Mouse (Mus musculus): ENCODE results near the gene Surf2. TPM values are rescaled to one million over a fixed set of nuclear protein-coding genes. Genes with fewer than 3 reads are reported as not detected.

Surf2 gene
- 6.3 and 12.5 TPM in 2 replicates for polyA plus RNA-seq (2012; rRNA removed; ENCODE audit: low replicate concordance)

GRCm38 (mm10) chr2:26915927-26916728, at the start of gene Surf2, which contains the start of gene Surf1:
TSS of gene Surf2 (plus strand) at chr2:26916367.
TSS of gene Surf1 (minus strand) at chr2:26916530.

GRCm38 (mm10) chr2:26902467-26903220, 13.5 kb upstream of the Surf2 start, which contains the start of gene Surf6:
TSS of gene Surf6 (minus strand) at chr2:26902879.

GRCm38 (mm10) chr2:26910124-26910993, 5.8 kb upstream of the Surf2 start, which contains the start of the genes Med22 and Rpl7a:
TSS of gene Med22 (minus strand) at chr2:26910677.
TSS of gene Rpl7a (plus strand) at chr2:26910764.

GRCm38 (mm10) chr2:26933304-26934055, 17.3 kb downstream of the Surf2 start, which contains the start of the genes Surf4 and Stkld1:
TSS of gene Surf4 (minus strand) at chr2:26933928.
TSS of gene Stkld1 (plus strand) at chr2:26934047.

GRCm38 (mm10) chr2:26963923-26964723, 48.0 kb downstream of the Surf2 start, which contains the start of gene Rexo4:
TSS of gene Rexo4 (minus strand) at chr2:26964386.

Other genes with a start within 250 kb of the Surf2 start
- gene Lcn4, start 245.1 kb upstream of the Surf2 start, polyA plus RNA-seq (2012; rRNA removed; ENCODE audit: low replicate concordance), result not detected in 2 replicates
- 0.25 TPM in 1 of 2 replicates, not detected in the other for gene Abo, start 51.4 kb upstream of the Surf2 start, polyA plus RNA-seq (2012; rRNA removed; ENCODE audit: low replicate concordance)
- 3.7 and 4.1 TPM in 2 replicates for gene Surf6, start 13.5 kb upstream of the Surf2 start, polyA plus RNA-seq (2012; rRNA removed; ENCODE audit: low replicate concordance)
- 15.3 and 19.8 TPM in 2 replicates for gene Med22, start 5.7 kb upstream of the Surf2 start, polyA plus RNA-seq (2012; rRNA removed; ENCODE audit: low replicate concordance)
- gene Rpl7a, start 5.6 kb upstream of the Surf2 start, polyA plus RNA-seq (2012; rRNA removed; ENCODE audit: low replicate concordance), result 327 and 343 TPM in 2 replicates
- 39.2 and 46.7 TPM in 2 replicates for gene Surf1, start 163 bp downstream of the Surf2 start, polyA plus RNA-seq (2012; rRNA removed; ENCODE audit: low replicate concordance)
- 437 and 918 TPM in 2 replicates for gene Surf4, start 17.6 kb downstream of the Surf2 start, polyA plus RNA-seq (2012; rRNA removed; ENCODE audit: low replicate concordance)
- 0.30 TPM in 1 of 2 replicates, not detected in the other for gene Stkld1, start 17.7 kb downstream of the Surf2 start, polyA plus RNA-seq (2012; rRNA removed; ENCODE audit: low replicate concordance)
- gene Rexo4, start 48.0 kb downstream of the Surf2 start, polyA plus RNA-seq (2012; rRNA removed; ENCODE audit: low replicate concordance), result 8.7 and 12.4 TPM in 2 replicates
- 1.6 TPM in 2 replicates for gene Adamts13, start 57.0 kb downstream of the Surf2 start, polyA plus RNA-seq (2012; rRNA removed; ENCODE audit: low replicate concordance)
- gene Cacfd1, start 93.6 kb downstream of the Surf2 start, polyA plus RNA-seq (2012; rRNA removed; ENCODE audit: low replicate concordance), result 59.9 and 66.7 TPM in 2 replicates
- gene Slc2a6, start 111.6 kb downstream of the Surf2 start, polyA plus RNA-seq (2012; rRNA removed; ENCODE audit: low replicate concordance), result 4.0 and 8.3 TPM in 2 replicates
- 0.11 TPM in 1 of 2 replicates, not detected in the other for gene Mymk, start 155.8 kb downstream of the Surf2 start, polyA plus RNA-seq (2012; rRNA removed; ENCODE audit: low replicate concordance)
- gene Adamtsl2, start 163.0 kb downstream of the Surf2 start, polyA plus RNA-seq (2012; rRNA removed; ENCODE audit: low replicate concordance), result 1.5 and 2.0 TPM in 2 replicates
- gene Fam163b, start 226.1 kb downstream of the Surf2 start, polyA plus RNA-seq (2012; rRNA removed; ENCODE audit: low replicate concordance), result 0.07 TPM in 1 of 2 replicates, not detected in the other
- gene Dbh, start 248.9 kb downstream of the Surf2 start, polyA plus RNA-seq (2012; rRNA removed; ENCODE audit: low replicate concordance), result 0.41 and 1.9 TPM in 2 replicates